Mouse (Mus musculus) liver, postnatal 0 days (tissue): ENCODE data around the gene 4921507P07Rik. TPM values are rescaled to one million over a fixed set of nuclear protein-coding genes. Genes with fewer than 3 reads are reported as not detected.
"Not testable (repeated sequence)": the region's sequence is repeated elsewhere in the genome, so short reads cannot be mapped to it uniquely, and the experiment has no call there.

Experiments
- ATAC-seq: fragments of 200-750 bp; cut with Nextera tagmentation; 2 replicates; pipeline ENCODE4 v1.8.0; 2017; ENCODE audit warnings: mild to moderate bottlenecking, moderate library complexity
- DNase-seq: peaks from one replicate; pipeline ENCODE4 v3.0.0-alpha.2; 2016
- H3K27ac ChIP-seq: fragments of 300-500 bp; sonication (generic); 2 replicates; pipeline ENCODE4 v1.5.1; 2014; ENCODE audit warnings: antibody characterized with exemption, moderate library complexity, mild to moderate bottlenecking, low read depth
- H3K27me3 ChIP-seq: fragments of 300-500 bp; sonication (generic); 2 replicates; pipeline ENCODE4 v1.6.1; 2014; ENCODE audit warnings: low read length, control low read depth, mixed read lengths; ENCODE audit not compliant: insufficient read depth
- H3K36me3 ChIP-seq: fragments of 300-500 bp; sonication (generic); replicated peaks from 2 replicates; pipeline ENCODE4 v1.6.1; 2014; ENCODE audit warnings: mild to moderate bottlenecking, control low read depth, low read length, moderate library complexity, mixed read lengths; ENCODE audit not compliant: insufficient read depth
- H3K4me1 ChIP-seq: fragments of 300-500 bp; sonication (generic); 2 replicates; pipeline ENCODE4 v1.6.1; 2014; ENCODE audit warnings: antibody characterized with exemption, mild to moderate bottlenecking, control low read depth; ENCODE audit not compliant: insufficient read depth
- H3K4me2 ChIP-seq: fragments of 300-500 bp; sonication (generic); 2 replicates; pipeline ENCODE4 v1.6.1; 2014; ENCODE audit warnings: low read depth, mild to moderate bottlenecking, low read length, moderate library complexity, mixed read lengths
- H3K4me3 ChIP-seq: fragments of 300-500 bp; sonication (generic); 2 replicates; pipeline ENCODE4 v1.5.1; 2014; ENCODE audit warnings: low read depth, low read length
- H3K9ac ChIP-seq: fragments of 300-500 bp; sonication (generic); replicated peaks from 2 replicates; pipeline ENCODE4 v1.6.1; 2014; ENCODE audit warnings: mild to moderate bottlenecking, moderate library complexity
- H3K9me3 ChIP-seq: fragments of 300-500 bp; sonication (generic); 2 replicates; pipeline ENCODE4 v1.6.1; 2016; ENCODE audit warnings: mild to moderate bottlenecking, control low read depth, low read length, mixed read lengths
- CTCF ChIP-seq: sonication (generic); IDR thresholded peaks from 2 replicates; pipeline ENCODE4 v1.5.1; 2016; ENCODE audit warnings: antibody characterized with exemption, low read depth
- EP300 ChIP-seq: IDR thresholded peaks from 2 replicates; pipeline ENCODE4 v1.6.1; 2016; ENCODE audit warnings: antibody characterized with exemption, low read depth, mild to moderate bottlenecking
- WGBS: fragments of 180-500 bp; shearing (Covaris S2); extraction: QIAGEN DNeasy Blood & Tissue Kit; methylation state at CpG from one replicate; pipeline ENCODE4 v1.1.7; 2014; ENCODE audit not compliant: insufficient replicate concordance; 5-methylcytosine and 5-hydroxymethylcytosine counted together
- polyA plus RNA-seq: library from polyadenylated mRNA; unstranded; fragments of >200 nt; fragmentation: Nextera tagmentation; extraction: Ambion mirVana; gene quantifications from 2 replicates; pipeline ENCODE4 v1.2.1, GENCODE M21; 2015

The 4921507P07Rik gene
- polyA plus RNA-seq, 1 experiment from 2014 or later = 0.43 TPM

GRCm38 (mm10) chr6:50618273-50618672 is 21.8 kb upstream of the 4921507P07Rik start:
- peak; percentile 40 for TF ChIP-seq CTCF
- WGBS = 57% methylated on average over 1 of the region's 1 CpGs
- ATAC-seq, H3K9me3 ChIP-seq, H3K27me3 ChIP-seq, H3K4me3 ChIP-seq, H3K36me3 ChIP-seq, H3K27ac ChIP-seq, DNase-seq, H3K9ac ChIP-seq, H3K4me1 ChIP-seq, H3K4me2 ChIP-seq: not testable (repeated sequence)

DNA sequence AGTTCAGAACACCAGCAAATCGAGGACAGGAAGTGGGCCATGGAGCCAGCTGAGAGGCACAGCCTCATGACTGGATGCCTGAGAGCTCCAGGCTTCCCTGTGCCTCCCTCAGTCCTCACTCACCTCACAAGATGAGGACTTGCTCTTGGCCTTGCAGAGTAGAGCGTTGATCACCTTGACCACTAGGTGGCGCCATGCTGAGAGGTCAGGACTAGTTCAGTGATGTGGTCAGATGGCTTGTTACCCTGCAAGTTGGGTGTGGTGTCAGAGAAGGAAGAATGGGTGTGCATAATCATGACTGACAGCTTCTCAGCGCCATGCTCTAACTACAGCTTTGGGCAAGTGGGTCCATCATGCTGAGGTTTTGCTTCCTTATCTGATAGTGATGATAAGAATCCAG is 5.2 kb upstream of the 4921507P07Rik start:
- no peaks in the 10 kb centered on the region for H3K27me3 ChIP-seq
- 25% methylated on average over 4 of the region's 4 CpGs for WGBS

GRCm38 (mm10) chr6:50598560-50598959 is 2.1 kb upstream of the 4921507P07Rik start:
- Histone ChIP-seq H3K4me1 (peaks cover 6% of the 10 kb centered on the region), H3K27ac (no peak overlapping the region), H3K4me2 (no peak overlapping the region), H3K27me3 (no peaks in the 10 kb centered on the region), H3K4me3 (no peak overlapping the region), H3K9ac (no peak overlapping the region), H3K36me3 (no peaks in the 10 kb centered on the region), H3K9me3 (no peaks in the 10 kb centered on the region)
- TF ChIP-seq EP300 (no peak), CTCF (no peak)
- no peak for DNase-seq
- WGBS = 55% methylated on average over 5 of the region's 5 CpGs
- no peak for ATAC-seq

More for the DNA sequence above, 5.2 kb upstream of the 4921507P07Rik start:
- peak; percentile 93 for TF ChIP-seq CTCF
- TF ChIP-seq EP300 = no peak
- Histone ChIP-seq H3K4me3 (no peak overlapping the region), H3K9me3 (no peaks in the 10 kb centered on the region), H3K27ac (no peak overlapping the region), H3K9ac (no peak overlapping the region), H3K4me2 (no peak overlapping the region), H3K4me1 (no peaks in the 10 kb centered on the region), H3K36me3 (no peaks in the 10 kb centered on the region)
- DNase-seq (peak; percentile 78), ATAC-seq (no peak)

DNA sequence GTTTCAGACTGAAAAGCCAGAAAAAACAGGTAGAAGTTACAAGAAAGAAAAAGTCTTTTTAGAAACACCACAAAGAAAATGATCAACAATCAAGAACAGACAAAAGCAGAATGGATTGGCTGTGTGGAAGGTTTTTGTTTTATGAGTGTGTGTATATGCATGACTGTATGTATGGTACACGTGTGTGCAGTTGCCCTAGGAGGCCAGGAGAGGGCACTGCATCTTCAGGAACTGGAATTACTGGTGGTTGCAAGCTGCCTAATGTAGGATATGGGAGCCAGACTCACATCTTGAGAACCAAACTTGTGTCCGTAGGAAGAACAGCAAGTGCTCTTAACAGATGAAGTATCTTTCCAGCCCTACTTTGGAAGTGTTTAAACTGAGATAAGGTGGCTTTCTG is 2.1 kb downstream of the 4921507P07Rik start:
- H3K9ac ChIP-seq = no peak overlapping the region
- H3K27me3 ChIP-seq = no peaks in the 10 kb centered on the region
- DNase-seq (no peak), ATAC-seq (no peak)
- WGBS = 88% methylated on average over 2 of the region's 2 CpGs
- no peaks in the 10 kb centered on the region for H3K9me3 ChIP-seq
- peaks cover 6% of the 10 kb centered on the region for H3K4me1 ChIP-seq
- H3K4me2 ChIP-seq = no peak overlapping the region
- no peak for TF ChIP-seq EP300
- TF ChIP-seq CTCF = peak; percentile 27; the same call in 1 of the 2 replicates
- no peaks in the 10 kb centered on the region for H3K36me3 ChIP-seq
- H3K27ac ChIP-seq = no peak overlapping the region
- H3K4me3 ChIP-seq = no peak overlapping the region

DNA sequence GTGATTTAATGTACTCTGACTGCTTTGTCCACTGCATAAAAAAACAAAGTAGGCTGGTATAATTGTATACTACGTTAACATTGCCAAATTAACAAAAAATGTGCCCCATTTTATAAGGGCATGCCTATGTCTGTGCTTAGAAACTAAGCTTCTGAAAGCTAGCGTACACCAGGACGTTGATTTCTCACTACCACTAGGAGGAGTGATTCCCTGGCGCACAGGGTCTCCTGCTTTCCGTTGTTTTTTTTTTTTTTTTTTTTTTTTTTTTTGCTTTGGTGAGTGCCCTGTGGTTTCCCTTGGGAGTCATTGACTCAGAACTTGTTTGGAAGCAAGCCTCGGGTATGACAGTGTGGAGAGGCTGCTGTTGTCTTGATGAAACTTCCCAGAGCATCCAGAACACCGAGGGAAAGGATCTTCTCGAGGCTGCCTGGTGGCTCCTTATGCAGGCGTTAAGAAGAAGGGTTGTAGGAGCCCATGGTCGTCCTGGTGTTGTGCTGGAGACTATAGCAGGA is 3.0 kb downstream of the 4921507P07Rik start:
- 72% methylated on average over 10 of the region's 10 CpGs for WGBS
- Histone ChIP-seq H3K9me3 (no peaks in the 10 kb centered on the region), H3K9ac (no peak overlapping the region), H3K27me3 (no peaks in the 10 kb centered on the region), H3K36me3 (no peaks in the 10 kb centered on the region), H3K4me1 (peaks cover 6% of the 10 kb centered on the region), H3K27ac (no peak overlapping the region), H3K4me3 (no peak overlapping the region), H3K4me2 (no peak overlapping the region)
- ATAC-seq (no peak), DNase-seq (no peak)
- TF ChIP-seq CTCF = 0 out of 2 replicates have a peak, but pooled peaks have one; percentile 7
- no peak for TF ChIP-seq EP300

DNA sequence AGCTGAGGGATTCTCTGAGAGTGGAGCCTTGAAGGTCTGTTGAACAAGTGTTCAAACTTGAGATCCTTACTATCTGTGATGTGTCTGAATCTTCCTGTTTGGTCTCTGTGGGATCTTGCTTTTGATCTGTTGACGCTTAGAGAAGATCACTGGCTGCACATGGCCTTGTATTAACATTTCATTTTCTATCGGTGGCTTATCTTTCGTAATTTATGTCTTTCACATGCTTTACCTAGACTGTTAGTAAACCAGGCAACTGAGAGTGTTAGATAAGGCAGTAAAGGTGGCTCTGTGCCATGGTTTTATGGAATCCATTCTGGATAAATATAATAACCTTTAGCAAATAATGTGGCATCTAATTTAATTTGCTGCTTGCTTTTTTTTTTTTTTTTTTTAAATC is 6.2 kb downstream of the 4921507P07Rik start:
- no peak overlapping the region for H3K4me3 ChIP-seq
- no peak for DNase-seq

DNA sequence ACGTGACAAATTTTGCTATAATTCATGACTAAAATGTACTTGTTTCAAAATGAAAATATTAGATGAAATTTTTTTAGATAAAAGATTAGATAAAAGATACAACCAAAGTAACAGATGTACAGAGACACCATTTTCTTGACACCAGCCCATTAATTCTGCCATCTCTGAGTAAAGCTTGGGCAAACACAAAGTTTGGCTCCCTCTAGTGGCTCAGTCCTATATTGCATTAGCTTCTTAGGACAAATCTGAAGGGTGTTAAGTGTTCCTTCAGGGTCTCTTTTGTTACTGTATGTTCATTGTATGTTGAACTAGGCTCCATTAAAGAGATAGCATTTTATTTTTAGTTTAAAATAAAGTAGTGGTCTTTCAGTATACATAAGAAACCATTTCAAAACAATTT is 8.2 kb downstream of the 4921507P07Rik start:
- Histone ChIP-seq H3K9me3 (no peaks in the 10 kb centered on the region), H3K4me2 (no peak overlapping the region), H3K4me1 (peaks cover 6% of the 10 kb centered on the region), H3K27me3 (no peaks in the 10 kb centered on the region), H3K27ac (no peak overlapping the region), H3K9ac (no peak overlapping the region), H3K4me3 (no peak overlapping the region), H3K36me3 (no peaks in the 10 kb centered on the region)
- DNase-seq (peak; percentile 55), ATAC-seq (no peak)
- TF ChIP-seq CTCF (peak; percentile 90), EP300 (no peak)
- 85% methylated on average over 1 of the region's 1 CpGs for WGBS

More for the DNA sequence above, 6.2 kb downstream of the 4921507P07Rik start:
- Histone ChIP-seq H3K9ac (no peak overlapping the region), H3K4me2 (no peak overlapping the region), H3K27me3 (no peaks in the 10 kb centered on the region), H3K9me3 (no peaks in the 10 kb centered on the region), H3K36me3 (no peaks in the 10 kb centered on the region), H3K4me1 (peaks cover 6% of the 10 kb centered on the region), H3K27ac (no peak overlapping the region)
- 46% methylated on average over 3 of the region's 3 CpGs for WGBS
- ATAC-seq = no peak
- TF ChIP-seq CTCF (no peak), EP300 (peak; percentile 65; the same call in 1 of the 2 replicates)
